Mouse (Mus musculus): ENCODE results near the gene Atoh7. TPM values are rescaled to one million over a fixed set of nuclear protein-coding genes. Genes with fewer than 3 reads are reported as not detected.

Atoh7 gene
- polyA plus RNA-seq, 1 experiment from 2014 or later: not detected

- ATAC-seq (no peak), DNase-seq (ENCODE audit: low read depth, low spot score) (no peak)
- ChIA-PET POLR2A (no interaction called here), CTCF (no interaction called here)
- no peaks in the 10 kb centered on the region for H3K27me3 ChIP-seq
- TF ChIP-seq CTCF (IDR thresholded peaks at IDR 0.05): no peak
- in situ Hi-C loops (cut with MboI; ENCODE audit: low pct_unique_long_range_greater_than_20kb): no loop called here
These were observed 36.2 kb downstream of the Atoh7 start for GRCm38 (mm10) chr10:63135680-63136079.

- in situ Hi-C loops (cut with MboI; ENCODE audit: low pct_unique_long_range_greater_than_20kb): no loop called here
These were observed 37.0 kb downstream of the Atoh7 start for GRCm38 (mm10) chr10:63136436-63136835.

GRCm38 (mm10) chr10:63142660-63143059 lies 43.2 kb downstream of the Atoh7 start:
- in situ Hi-C loops (cut with MboI; ENCODE audit: low pct_unique_long_range_greater_than_20kb): no loop called here
- no peak for TF ChIP-seq CTCF (IDR thresholded peaks at IDR 0.05)
- POLR2A ChIA-PET: interaction anchor here (0.8 kb wide), 1 partner anchor 124 kb away, joined by 7 read pairs; no protein-coding TSS in a partner anchor
- no peaks in the 10 kb centered on the region for H3K27me3 ChIP-seq
- CTCF ChIA-PET: no interaction called here
- ATAC-seq (no peak), DNase-seq (ENCODE audit: low read depth, low spot score) (no peak)

More at GRCm38 (mm10) chr10:63136436-63136835, 37.0 kb downstream of the Atoh7 start:
- CTCF ChIA-PET: no interaction called here
- no peak for DNase-seq (ENCODE audit: low read depth, low spot score)
- POLR2A ChIA-PET: interaction anchor here (0.7 kb wide), 1 partner anchor 13 kb away, joined by 3 read pairs; no protein-coding TSS in a partner anchor
- TF ChIP-seq CTCF (IDR thresholded peaks at IDR 0.05): no peak
- no peak for ATAC-seq
- no peaks in the 10 kb centered on the region for H3K27me3 ChIP-seq

Other genes with a start within 250 kb of the Atoh7 start
- gene Tet1, start 190.7 kb upstream of the Atoh7 start, polyA plus RNA-seq (2021): 1.5 TPM
- gene Slc25a16, start 179.0 kb upstream of the Atoh7 start, polyA plus RNA-seq (2021): 27.4 TPM
- gene Dna2, start 152.6 kb upstream of the Atoh7 start, polyA plus RNA-seq (2021): 8.3 TPM
- gene Rufy2, start 119.4 kb upstream of the Atoh7 start, polyA plus RNA-seq (2021): 26.5 TPM
- 47.3 TPM for gene Hnrnph3, start 75.4 kb upstream of the Atoh7 start, polyA plus RNA-seq (2021)
- 3.8 TPM for gene Pbld2, start 75.3 kb upstream of the Atoh7 start, polyA plus RNA-seq (2021)
- 0.59 TPM for gene Pbld1, start 39.5 kb upstream of the Atoh7 start, polyA plus RNA-seq (2021)
- not detected for gene Mypn, start 104.3 kb downstream of the Atoh7 start, polyA plus RNA-seq (2021)
- 38.6 TPM for gene Herc4, start 144.2 kb downstream of the Atoh7 start, polyA plus RNA-seq (2021)

Data from Patski (cell line).